Mouse (Mus musculus) embryonic facial prominence, embryonic 11.5 days (tissue): ENCODE results near the gene Lima1. TPM values are rescaled to one million over a fixed set of nuclear protein-coding genes. Genes with fewer than 3 reads are reported as not detected.

Experiments used
- ATAC-seq: fragments of 200-750 bp; cut with Nextera tagmentation; replicated peaks from 2 replicates; pipeline ENCODE4 v1.8.0; 2017; ENCODE audit warnings: low read depth; ENCODE audit not compliant: insufficient number of reproducible peaks, low FRiP score, low TSS enrichment
- DNase-seq: peaks from one replicate; pipeline ENCODE4 v3.0.0-alpha.2; 2015; ENCODE audit warnings: low spot score
- H3K27ac ChIP-seq: fragments of 300-500 bp; sonication (generic); replicated peaks from 2 replicates; pipeline ENCODE4 v1.5.1; 2014; ENCODE audit warnings: mild to moderate bottlenecking, low read depth, low read length, control low read depth
- H3K27me3 ChIP-seq: fragments of 300-500 bp; sonication (generic); 2 replicates; pipeline ENCODE4 v1.6.1; 2014; ENCODE audit warnings: mild to moderate bottlenecking, low read length, moderate library complexity, mixed read lengths; ENCODE audit not compliant: control insufficient read depth, insufficient read depth
- H3K36me3 ChIP-seq: fragments of 300-500 bp; sonication (generic); replicated peaks from 2 replicates; pipeline ENCODE4 v1.6.1; 2014; ENCODE audit warnings: low read depth, mild to moderate bottlenecking, low read length, moderate library complexity, mixed read lengths; ENCODE audit not compliant: control insufficient read depth, insufficient read depth
- H3K4me1 ChIP-seq: fragments of 300-500 bp; sonication (generic); 2 replicates; pipeline ENCODE4 v1.6.1; 2014; ENCODE audit warnings: low read length, mixed read lengths; ENCODE audit not compliant: control insufficient read depth, insufficient read depth
- H3K4me2 ChIP-seq: fragments of 300-500 bp; sonication (generic); 2 replicates; pipeline ENCODE4 v1.6.1; 2014; ENCODE audit warnings: low read depth, mild to moderate bottlenecking, control low read depth, low read length, moderate library complexity
- H3K4me3 ChIP-seq: fragments of 300-500 bp; sonication (generic); 2 replicates; pipeline ENCODE4 v1.5.1; 2014; ENCODE audit warnings: low read depth, low read length, control low read depth
- H3K9ac ChIP-seq: fragments of 300-500 bp; sonication (generic); replicated peaks from 2 replicates; pipeline ENCODE4 v1.6.1; 2014; ENCODE audit warnings: mild to moderate bottlenecking, control low read depth, low read length
- H3K9me3 ChIP-seq: fragments of 300-500 bp; sonication (generic); replicated peaks from 2 replicates; pipeline ENCODE4 v1.6.1; 2016; ENCODE audit warnings: mild to moderate bottlenecking, low read length, inconsistent platforms, mixed read lengths; ENCODE audit not compliant: control insufficient read depth
- WGBS: fragments of 180-500 bp; shearing (Covaris S2); extraction: QIAGEN DNeasy Blood & Tissue Kit; methylation state at CpG from one replicate; pipeline ENCODE4 v1.1.7; 2014; 5-methylcytosine and 5-hydroxymethylcytosine counted together
- polyA plus RNA-seq: library from polyadenylated mRNA; unstranded; fragments of >200 nt; fragmentation: Nextera tagmentation; extraction: Ambion mirVana; gene quantifications from 2 replicates; pipeline ENCODE4 v1.2.1, GENCODE M21; 2014

The Lima1 gene
- polyA plus RNA-seq, 1 experiment from 2014 or later, result 80.8 TPM

DNA sequence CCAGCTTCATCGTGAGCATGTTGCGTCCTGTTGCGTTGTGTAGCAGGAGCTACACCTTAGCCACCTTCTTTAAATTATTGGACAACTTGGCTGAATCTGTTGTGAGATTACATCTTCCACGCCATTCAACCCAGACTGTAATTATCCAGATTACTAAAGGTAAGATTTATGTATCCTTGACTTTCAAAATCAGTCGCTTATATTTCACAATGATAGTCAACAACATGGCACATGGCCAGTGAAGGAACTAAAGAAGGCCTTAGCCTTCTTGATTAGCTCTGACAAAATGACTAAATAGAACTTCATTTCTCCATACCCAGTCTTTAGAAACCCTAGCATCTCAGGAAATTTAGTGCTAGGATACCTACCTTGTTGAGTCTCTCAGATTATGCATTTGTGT, 142.1 kb downstream of the Lima1 start:
- H3K9ac ChIP-seq, result no peak overlapping the region
- DNase-seq (no peak), ATAC-seq (no peak)
- no peak overlapping the region for H3K4me2 ChIP-seq
- H3K27me3 ChIP-seq, result no peaks in the 10 kb centered on the region
- H3K4me1 ChIP-seq, result no peaks in the 10 kb centered on the region
- H3K4me3 ChIP-seq, result no peak overlapping the region
- 94% methylated on average over 5 of the region's 5 CpGs for WGBS
- H3K36me3 ChIP-seq, result no peaks in the 10 kb centered on the region; the same call in 1 of the 2 replicates
- H3K9me3 ChIP-seq, result no peaks in the 10 kb centered on the region
- H3K27ac ChIP-seq, result no peak overlapping the region

- Histone ChIP-seq H3K27ac (no peak overlapping the region), H3K9me3 (no peaks in the 10 kb centered on the region), H3K36me3 (no peaks in the 10 kb centered on the region; the same call in 1 of the 2 replicates), H3K4me2 (no peak overlapping the region), H3K27me3 (no peaks in the 10 kb centered on the region), H3K9ac (no peak overlapping the region), H3K4me1 (no peaks in the 10 kb centered on the region), H3K4me3 (no peak overlapping the region)
- WGBS, result 93% methylated on average over 3 of the region's 3 CpGs
- DNase-seq (no peak), ATAC-seq (no peak)
These were observed 143.6 kb downstream of the Lima1 start for GRCm38 (mm10) chr15:99731678-99732077.

DNA sequence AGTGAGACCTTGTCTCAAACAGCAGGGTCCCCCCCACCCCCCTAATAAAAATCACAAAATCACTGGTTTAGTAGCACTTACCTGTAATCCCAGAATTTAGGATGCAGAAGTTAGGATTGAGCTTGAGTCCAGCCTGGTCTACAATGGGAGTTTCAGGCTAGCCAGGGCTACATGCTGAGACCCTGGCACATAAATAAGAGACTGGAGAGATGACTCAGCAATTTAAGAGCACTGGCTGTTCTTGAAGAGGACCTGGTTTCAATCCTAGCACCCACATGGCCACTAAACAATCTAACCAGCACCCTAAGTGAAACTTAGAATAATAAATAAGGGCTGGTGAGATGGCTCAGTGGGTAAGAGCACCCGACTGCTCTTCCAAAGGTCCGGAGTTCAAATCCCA, 144.1 kb downstream of the Lima1 start:
- ATAC-seq, result no peak
- no peaks in the 10 kb centered on the region for H3K27me3 ChIP-seq
- 0 out of 2 replicates have a peak, but pooled peaks cover 2% of the 10 kb centered on the region for H3K4me1 ChIP-seq
- H3K9ac ChIP-seq, result no peak overlapping the region
- no peaks in the 10 kb centered on the region for H3K9me3 ChIP-seq
- H3K36me3 ChIP-seq, result no peaks in the 10 kb centered on the region; the same call in 1 of the 2 replicates
- 91% methylated on average over 2 of the region's 2 CpGs for WGBS
- no peak for DNase-seq
- no peak overlapping the region for H3K27ac ChIP-seq
- H3K4me3 ChIP-seq, result no peak overlapping the region
- no peak overlapping the region for H3K4me2 ChIP-seq

DNA sequence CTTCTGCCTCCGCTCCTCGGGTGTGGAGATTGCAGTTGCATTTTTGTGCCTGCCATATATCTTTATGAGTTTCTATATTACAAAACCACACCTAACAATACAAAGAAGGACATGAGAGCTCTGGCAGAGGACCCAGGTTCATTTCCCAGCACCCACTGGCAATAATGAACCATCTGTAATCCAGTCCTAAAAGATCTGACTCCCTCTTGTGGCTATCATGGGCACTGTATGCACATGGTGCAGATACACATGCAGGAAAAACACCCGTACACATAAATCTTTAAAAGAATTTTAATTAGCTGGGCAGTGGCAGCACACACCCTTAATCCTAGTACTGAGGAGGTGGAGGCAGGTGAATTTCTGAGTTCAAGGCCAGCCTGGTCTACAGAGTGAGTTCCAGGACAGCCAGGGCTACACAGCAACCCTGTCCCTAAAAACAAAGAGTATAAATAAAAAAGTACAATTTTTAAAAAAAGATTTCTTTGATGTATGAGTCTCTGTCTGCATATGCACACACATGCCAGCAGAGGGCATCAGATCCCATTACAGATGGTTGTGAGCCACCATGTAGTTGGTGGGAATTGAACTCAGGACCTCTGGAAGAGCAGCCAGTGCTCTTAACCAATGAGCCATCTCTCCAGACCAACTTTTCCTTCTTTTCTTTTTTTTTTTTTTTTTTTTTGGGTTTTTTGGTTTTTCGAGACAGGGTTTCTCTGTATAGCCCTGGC, 146.0 kb downstream of the Lima1 start:
- Histone ChIP-seq H3K4me1 (peaks cover 4% of the 10 kb centered on the region; the same call in 1 of the 2 replicates), H3K9me3 (no peaks in the 10 kb centered on the region), H3K36me3 (no peaks in the 10 kb centered on the region; the same call in 1 of the 2 replicates), H3K9ac (no peak overlapping the region), H3K27me3 (no peaks in the 10 kb centered on the region), H3K27ac (no peak overlapping the region), H3K4me2 (no peak overlapping the region), H3K4me3 (no peak overlapping the region)
- 94% methylated on average over 3 of the region's 4 CpGs for WGBS
- ATAC-seq (no peak), DNase-seq (no peak)

Other genes with a start within 250 kb of the Lima1 start
- gene Racgap1, start 223.8 kb downstream of the Lima1 start, polyA plus RNA-seq, result 147 and 152 TPM in 2 replicates
- gene Asic1, start 205.1 kb downstream of the Lima1 start, polyA plus RNA-seq, result 2.6 and 4.1 TPM in 2 replicates
- gene Smarcd1, start 173.3 kb downstream of the Lima1 start, polyA plus RNA-seq, result 66.8 and 81.1 TPM in 2 replicates
- not detected in 2 replicates for gene Gm17349, start 170.0 kb downstream of the Lima1 start, polyA plus RNA-seq
- 0.10 and 0.18 TPM in 2 replicates for gene Gpd1, start 157.9 kb downstream of the Lima1 start, polyA plus RNA-seq
- gene Cox14, start 149.8 kb downstream of the Lima1 start, polyA plus RNA-seq, result 122 and 152 TPM in 2 replicates
- 64.6 and 70.2 TPM in 2 replicates for gene Cers5, start 102.6 kb downstream of the Lima1 start, polyA plus RNA-seq
- not detected in 2 replicates for gene Fam186a, start 91.6 kb upstream of the Lima1 start, polyA plus RNA-seq
- 36.4 and 37.0 TPM in 2 replicates for gene Larp4, start 94.6 kb upstream of the Lima1 start, polyA plus RNA-seq
- 15.4 and 16.5 TPM in 2 replicates for gene Dip2b, start 163.2 kb upstream of the Lima1 start, polyA plus RNA-seq